Comparison of ENCODE assay signal across 16 mouse cellular contexts in genomic region chr12:111352520-111352919, GRCm38 (mm10). TPM values are rescaled to one million over a fixed set of nuclear protein-coding genes. Genes with fewer than 3 reads are reported as not detected.
A peak's percentile ranks its signal among the peaks of the same experiment; 100 is the strongest.
DNase-seq lines count a peak whose midpoint lies in the region; ATAC-seq and TF ChIP-seq lines count a peak whose summit lies in the region.
"Had no signal": no experiment of that assay in that cellular context is flagged by ENCODE, and none has a peak within 500 bp of the region (broad histone marks: within the 10 kb centered on the region; RNA-seq: fewer than 3 reads in every experiment).

No protein-coding gene starts in this region.

- no peak for ATAC-seq in kidney, embryonic 16.5 days (ENCODE audit: low FRiP score, low TSS enrichment)
- ATAC-seq in lung, postnatal 0 days = no peak
- no peak for ATAC-seq in intestine, embryonic 16.5 days
- no peak for ATAC-seq in stomach, embryonic 15.5 days (ENCODE audit: insufficient read depth, low FRiP score, low read depth)

- TF ChIP-seq POLR2A in thymus, adult 2 months (IDR thresholded peaks at IDR 0.05; ENCODE audit: control insufficient read depth, extremely low read depth, insufficient read depth, low read length, poor library complexity) = no peak

- TF ChIP-seq EP300 in lung, postnatal 0 days (IDR thresholded peaks at IDR 0.05) = no peak

- peaks cover 43% of the 10 kb centered on the region for H3K4me1 ChIP-seq in kidney, embryonic 16.5 days (ENCODE audit: insufficient read depth, low read length)
- H3K4me1 ChIP-seq in lung, postnatal 0 days (ENCODE audit: insufficient read depth, low read depth, low read length) = peaks cover 21% of the 10 kb centered on the region; the same call in 1 of the 2 replicates
- H3K4me1 ChIP-seq in intestine, embryonic 16.5 days (ENCODE audit: control insufficient read depth, insufficient read depth, low read length) = peaks cover 40% of the 10 kb centered on the region
- H3K4me1 ChIP-seq in stomach, embryonic 15.5 days = peaks cover 27% of the 10 kb centered on the region
- 0 out of 2 replicates have a peak, but pooled peaks cover 2% of the 10 kb centered on the region for H3K4me1 ChIP-seq in thymus, adult 2 months (replicated peaks; ENCODE audit: control insufficient read depth, insufficient read depth, low read length)

- no peak overlapping the region for H3K4me2 ChIP-seq in kidney, embryonic 16.5 days (replicated peaks; ENCODE audit: low read depth, low read length)
- no peak overlapping the region for H3K4me2 ChIP-seq in lung, postnatal 0 days (replicated peaks; ENCODE audit: low read depth, low read length)
- H3K4me2 ChIP-seq in intestine, embryonic 16.5 days (ENCODE audit: low read depth, low read length) = no peak overlapping the region
- H3K4me2 ChIP-seq in stomach, embryonic 15.5 days = no peak overlapping the region
- H3K4me2 ChIP-seq: embryonic facial prominence, embryonic 15.5 days; forebrain, embryonic 12.5 days; liver, embryonic 11.5 days had no signal

- H3K27me3 ChIP-seq in kidney, embryonic 16.5 days (ENCODE audit: insufficient read depth, low read length) = no peaks in the 10 kb centered on the region
- H3K27me3 ChIP-seq in lung, postnatal 0 days (replicated peaks; ENCODE audit: insufficient read depth, low read length) = no peaks in the 10 kb centered on the region
- H3K27me3 ChIP-seq in intestine, embryonic 16.5 days (replicated peaks; ENCODE audit: control insufficient read depth, insufficient read depth, low read length) = no peaks in the 10 kb centered on the region
- H3K27me3 ChIP-seq in stomach, embryonic 15.5 days (replicated peaks) = no peaks in the 10 kb centered on the region
- no peaks in the 10 kb centered on the region for H3K27me3 ChIP-seq in thymus, adult 2 months (ENCODE audit: control insufficient read depth, insufficient read depth, low read length)
- H3K27me3 ChIP-seq: embryonic facial prominence, embryonic 15.5 days; forebrain, embryonic 12.5 days had no signal

- peak; percentile 30; the same call in 1 of the 2 replicates for TF ChIP-seq CTCF in lung, postnatal 0 days (IDR thresholded peaks at IDR 0.05)
- no peak for TF ChIP-seq CTCF in thymus, adult 2 months (IDR thresholded peaks at IDR 0.05; ENCODE audit: borderline replicate concordance, control insufficient read depth, extremely low read depth, insufficient read depth, low read length, poor library complexity)

- H3K4me3 ChIP-seq in kidney, embryonic 16.5 days (ENCODE audit: low read length) = no peak overlapping the region
- no peak overlapping the region for H3K4me3 ChIP-seq in lung, postnatal 0 days (ENCODE audit: low read depth, low read length)
- no peak overlapping the region for H3K4me3 ChIP-seq in intestine, embryonic 16.5 days (ENCODE audit: low read length)
- H3K4me3 ChIP-seq in stomach, embryonic 15.5 days (replicated peaks) = no peak overlapping the region
- no peak overlapping the region for H3K4me3 ChIP-seq in thymus, adult 2 months (ENCODE audit: control insufficient read depth, insufficient read depth, low read length)
- H3K4me3 ChIP-seq: embryonic facial prominence, embryonic 15.5 days; forebrain, embryonic 12.5 days had no signal

- H3K9ac ChIP-seq in kidney, embryonic 16.5 days (replicated peaks; ENCODE audit: low read length) = no peak overlapping the region
- H3K9ac ChIP-seq in lung, postnatal 0 days (replicated peaks; ENCODE audit: low read depth) = no peak overlapping the region
- H3K9ac ChIP-seq in intestine, embryonic 16.5 days (ENCODE audit: low read depth, low read length) = no peak overlapping the region
- H3K9ac ChIP-seq in stomach, embryonic 15.5 days = no peak overlapping the region
- H3K9ac ChIP-seq: embryonic facial prominence, embryonic 15.5 days; forebrain, embryonic 12.5 days had no signal

- peak overlapping the region; percentile 75; the same call in 1 of the 2 replicates for H3K27ac ChIP-seq in kidney, embryonic 16.5 days (ENCODE audit: low read length)
- peak overlapping the region; percentile 60 for H3K27ac ChIP-seq in lung, postnatal 0 days (ENCODE audit: low read length)
- H3K27ac ChIP-seq in intestine, embryonic 16.5 days (ENCODE audit: low read length) = peak overlapping the region; percentile 57; the same call in 1 of the 2 replicates
- peak overlapping the region; percentile 79 for H3K27ac ChIP-seq in stomach, embryonic 15.5 days
- no peak overlapping the region for H3K27ac ChIP-seq in thymus, adult 2 months (ENCODE audit: control insufficient read depth, insufficient read depth, low read length)
- H3K27ac ChIP-seq: embryonic facial prominence, embryonic 15.5 days had no signal

- WGBS in kidney, embryonic 16.5 days = 69% methylated on average over 10 of the region's 10 CpGs
- WGBS in lung, postnatal 0 days = 60% methylated on average over 10 of the region's 10 CpGs
- 69% methylated on average over 10 of the region's 10 CpGs for WGBS in intestine, embryonic 16.5 days
- WGBS in stomach, embryonic 15.5 days = 67% methylated on average over 10 of the region's 10 CpGs
- 74% methylated on average over 10 of the region's 10 CpGs for WGBS in thymus, adult 2 months

- H3K36me3 ChIP-seq in kidney, embryonic 16.5 days (ENCODE audit: insufficient read depth, low read length) = no peaks in the 10 kb centered on the region
- no peaks in the 10 kb centered on the region for H3K36me3 ChIP-seq in lung, postnatal 0 days (ENCODE audit: insufficient read depth, low read length)
- H3K36me3 ChIP-seq in intestine, embryonic 16.5 days (ENCODE audit: control insufficient read depth, insufficient read depth, low read length) = no peaks in the 10 kb centered on the region
- H3K36me3 ChIP-seq in stomach, embryonic 15.5 days = no peaks in the 10 kb centered on the region
- H3K36me3 ChIP-seq in thymus, adult 2 months (ENCODE audit: control insufficient read depth, insufficient read depth, low read length) = no peaks in the 10 kb centered on the region
- H3K36me3 ChIP-seq: forebrain, embryonic 12.5 days; G1E had no signal

- DNase-seq in kidney, adult 11 months = no peak
- DNase-seq in lung, postnatal 0 days (ENCODE audit: low spot score) = no peak
- DNase-seq in lung, adult 18-20 months = no peak
- DNase-seq in thymus, adult 2 months = no peak
- DNase-seq: adrenal gland, adult 8-10 months; cerebellum, adult 2 months; kidney, adult 8-10 months; right cerebral cortex, postnatal 14 days had no signal

- H3K9me3 ChIP-seq in kidney, embryonic 16.5 days (ENCODE audit: low read length) = no peaks in the 10 kb centered on the region
- no peaks in the 10 kb centered on the region for H3K9me3 ChIP-seq in lung, postnatal 0 days (ENCODE audit: low read length)
- H3K9me3 ChIP-seq in intestine, embryonic 16.5 days (ENCODE audit: control insufficient read depth, low read length) = no peaks in the 10 kb centered on the region
- no peaks in the 10 kb centered on the region for H3K9me3 ChIP-seq in stomach, embryonic 15.5 days
- H3K9me3 ChIP-seq: embryonic facial prominence, embryonic 15.5 days; forebrain, embryonic 12.5 days; G1E had no signal

RNA-seq across cellular contexts. Expression of gene Cdc42bpb, which starts 25.0 kb away (rescaled TPM):
- 40.6 and 45.2 TPM in 2 replicates for polyA plus RNA-seq in kidney, embryonic 16.5 days (2015; fragmentation: Nextera tagmentation; extraction: Ambion mirVana)
- polyA plus RNA-seq in lung, postnatal 0 days (2015; fragmentation: Nextera tagmentation; extraction: Ambion mirVana) = 29.0 and 32.5 TPM in 2 replicates
- polyA plus RNA-seq in intestine, embryonic 16.5 days (2015; fragmentation: Nextera tagmentation; extraction: Ambion mirVana) = 30.1 and 32.5 TPM in 2 replicates
- polyA plus RNA-seq in stomach, embryonic 15.5 days (2015; fragmentation: Nextera tagmentation; extraction: Ambion mirVana) = 32.5 and 34.2 TPM in 2 replicates
- 59.2 and 62.1 TPM in 2 replicates for polyA plus RNA-seq in thymus, adult 2 months (2012; rRNA removed)
- polyA plus RNA-seq: G1E had no signal

RNA-seq across cellular contexts. Expression of gene Lbhd2, which starts 54.1 kb away (rescaled TPM):
- polyA plus RNA-seq in kidney, embryonic 16.5 days (2015; fragmentation: Nextera tagmentation; extraction: Ambion mirVana) = 4.6 and 5.5 TPM in 2 replicates
- polyA plus RNA-seq in lung, postnatal 0 days (2015; fragmentation: Nextera tagmentation; extraction: Ambion mirVana) = 0.37 and 1.1 TPM in 2 replicates
- 1.2 TPM in 2 replicates for polyA plus RNA-seq in intestine, embryonic 16.5 days (2015; fragmentation: Nextera tagmentation; extraction: Ambion mirVana)
- polyA plus RNA-seq in stomach, embryonic 15.5 days (2015; fragmentation: Nextera tagmentation; extraction: Ambion mirVana) = 1.4 and 1.7 TPM in 2 replicates
- 1.4 and 1.9 TPM in 2 replicates for polyA plus RNA-seq in thymus, adult 2 months (2012; rRNA removed)
- polyA plus RNA-seq: G1E; hindbrain, embryonic 11.5 days had no signal
